Mouse (Mus musculus): Measurements from ENCODE around the gene Gm10134. TPM values are rescaled to one million over a fixed set of nuclear protein-coding genes. Genes with fewer than 3 reads are reported as not detected.

Gm10134 gene
- polyA plus RNA-seq (2012; ENCODE audit: insufficient read depth, insufficient read length, low replicate concordance, missing spikeins) = not detected in 2 replicates

- TF ChIP-seq CTCF (IDR thresholded peaks at IDR 0.05; ENCODE audit: insufficient read depth, low read depth, low read length) (no peak), POLR2A (IDR thresholded peaks at IDR 0.05; ENCODE audit: insufficient read depth, low read depth, low read length) (no peak)
- 86% methylated on average over 3 of the region's 3 CpGs for WGBS
- H3K27ac ChIP-seq (ENCODE audit: insufficient read depth, low read depth, low read length) = no peak within 1 kb of the TSS
- no peaks in the 10 kb centered on the region for H3K4me1 ChIP-seq (ENCODE audit: control insufficient read depth, insufficient read depth, low read length)
- H3K4me3 ChIP-seq (ENCODE audit: insufficient read depth, low read depth, low read length) = no peak within 1 kb of the TSS
Observed at GRCm38 (mm10) chr2:28505795-28506194, at the start of gene Gm10134. Gene Gm10134 (plus strand): TSS chr2:28506095.

DNA sequence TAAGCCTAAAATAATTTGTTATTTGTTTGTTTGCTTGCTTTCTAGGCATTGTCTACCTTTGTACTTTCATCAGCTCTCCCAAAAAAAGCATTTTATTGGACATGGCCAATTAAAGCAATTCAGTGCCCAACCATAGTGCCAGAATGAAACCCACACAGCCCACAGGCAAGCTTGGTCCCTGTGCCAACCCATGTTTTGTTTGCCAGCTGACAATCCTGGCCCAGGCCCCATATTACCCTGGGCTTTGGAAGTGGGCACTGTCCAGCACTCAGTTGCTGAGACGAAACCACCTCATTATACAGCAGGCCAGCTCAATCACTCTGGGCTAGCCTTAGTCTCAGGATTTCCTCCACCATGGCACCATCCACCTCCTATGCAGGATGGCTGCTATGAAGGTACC, 49.3 kb upstream of the Gm10134 start:
- H3K27ac ChIP-seq (ENCODE audit: insufficient read depth, low read depth, low read length) = no peak overlapping the region
- 50% methylated on average over 1 of the region's 1 CpGs for WGBS
- TF ChIP-seq POLR2A (IDR thresholded peaks at IDR 0.05; ENCODE audit: insufficient read depth, low read depth, low read length) = no peak
- TF ChIP-seq CTCF (IDR thresholded peaks at IDR 0.05; ENCODE audit: insufficient read depth, low read depth, low read length) = no peak
- no peak overlapping the region for H3K4me3 ChIP-seq (ENCODE audit: insufficient read depth, low read depth, low read length)
- no peaks in the 10 kb centered on the region for H3K4me1 ChIP-seq (ENCODE audit: control insufficient read depth, insufficient read depth, low read length)

DNA sequence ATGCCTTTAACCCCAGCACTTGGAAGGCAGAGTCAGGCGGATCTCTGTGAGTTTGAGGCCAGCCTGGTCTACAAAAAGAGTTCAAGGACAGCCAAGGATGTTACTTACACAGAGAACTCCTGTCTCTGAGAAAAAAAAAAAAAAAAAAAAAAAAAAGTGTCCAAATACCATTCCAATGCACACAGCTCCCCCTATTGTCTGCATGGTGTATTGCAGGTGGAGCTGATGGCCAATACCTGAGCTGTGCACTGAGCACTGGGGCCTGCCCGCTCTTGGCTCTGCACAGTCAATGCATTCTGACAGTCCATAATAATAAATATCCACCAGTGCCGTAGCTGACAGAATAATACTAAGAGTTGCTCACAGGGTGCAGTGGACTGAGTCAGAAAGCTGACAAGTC, 42.0 kb upstream of the Gm10134 start:
- Histone ChIP-seq H3K4me1 (ENCODE audit: control insufficient read depth, insufficient read depth, low read length) (peaks cover 14% of the 10 kb centered on the region), H3K4me3 (ENCODE audit: insufficient read depth, low read depth, low read length) (no peak overlapping the region), H3K27ac (ENCODE audit: insufficient read depth, low read depth, low read length) (no peak overlapping the region)
- 66% methylated on average over 3 of the region's 3 CpGs for whole genome bisulfite sequencing
- TF ChIP-seq POLR2A (IDR thresholded peaks at IDR 0.05; ENCODE audit: insufficient read depth, low read depth, low read length) (no peak), CTCF (IDR thresholded peaks at IDR 0.05; ENCODE audit: insufficient read depth, low read depth, low read length) (no peak)

GRCm38 (mm10) chr2:28464919-28465318, 41.0 kb upstream of the Gm10134 start:
- no peak overlapping the region for H3K4me3 ChIP-seq (ENCODE audit: insufficient read depth, low read depth, low read length)
- no peak overlapping the region for H3K27ac ChIP-seq (ENCODE audit: insufficient read depth, low read depth, low read length)
- 88% methylated on average over 9 of the region's 9 CpGs for WGBS
- peaks cover 21% of the 10 kb centered on the region for H3K4me1 ChIP-seq (ENCODE audit: control insufficient read depth, insufficient read depth, low read length)
- no peak for TF ChIP-seq CTCF (IDR thresholded peaks at IDR 0.05; ENCODE audit: insufficient read depth, low read depth, low read length)
- TF ChIP-seq POLR2A (IDR thresholded peaks at IDR 0.05; ENCODE audit: insufficient read depth, low read depth, low read length) = no peak

DNA sequence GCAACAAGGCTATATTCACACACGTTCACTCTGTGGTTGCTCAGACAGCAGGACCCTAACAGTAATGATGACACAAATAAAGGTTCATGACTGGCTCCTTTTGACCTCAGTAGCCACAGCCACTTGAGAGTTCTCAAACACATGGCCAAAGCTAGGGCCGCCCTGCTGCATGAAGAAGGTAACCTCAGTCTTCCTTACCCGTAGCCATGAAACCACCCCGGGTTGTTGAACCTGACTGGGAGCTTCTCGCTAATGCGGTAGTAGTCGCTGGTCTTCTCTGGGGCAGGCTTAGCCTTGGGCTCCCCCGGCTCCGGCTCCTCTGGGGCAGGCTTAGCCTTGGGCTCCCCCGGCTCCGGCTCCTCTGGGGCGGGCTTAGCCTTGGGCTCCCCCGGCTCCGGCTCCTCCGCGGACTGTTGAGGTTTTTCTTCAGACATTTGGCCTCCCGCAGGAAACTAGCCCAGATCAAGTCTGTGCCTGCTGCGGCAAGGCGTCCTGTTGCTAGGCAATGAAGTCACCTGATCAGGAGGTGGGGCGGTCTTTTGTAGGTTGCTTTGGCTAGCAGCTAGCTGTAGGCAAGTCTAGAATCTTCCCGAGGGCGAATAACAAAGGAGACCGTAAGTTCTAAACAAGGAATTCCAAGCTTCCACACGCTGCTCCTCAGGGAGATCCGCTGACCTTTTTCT, 39.9 kb upstream of the Gm10134 start, which contains the start of gene 1700007K13Rik:
1700007K13Rik (minus strand) TSS at position 497 of the 683 bp plus-strand sequence.
- TF ChIP-seq CTCF (IDR thresholded peaks at IDR 0.05; ENCODE audit: insufficient read depth, low read depth, low read length) (no peak), POLR2A (IDR thresholded peaks at IDR 0.05; ENCODE audit: insufficient read depth, low read depth, low read length) (no peak)
- H3K4me3 ChIP-seq (ENCODE audit: insufficient read depth, low read depth, low read length) = peak within 1 kb of the TSS; percentile 0; the same call in 1 of the 2 replicates
- WGBS = 6% methylated on average over 25 of the region's 25 CpGs
- no peak within 1 kb of the TSS for H3K27ac ChIP-seq (ENCODE audit: insufficient read depth, low read depth, low read length)
- peaks cover 21% of the 10 kb centered on the region for H3K4me1 ChIP-seq (ENCODE audit: control insufficient read depth, insufficient read depth, low read length)

DNA sequence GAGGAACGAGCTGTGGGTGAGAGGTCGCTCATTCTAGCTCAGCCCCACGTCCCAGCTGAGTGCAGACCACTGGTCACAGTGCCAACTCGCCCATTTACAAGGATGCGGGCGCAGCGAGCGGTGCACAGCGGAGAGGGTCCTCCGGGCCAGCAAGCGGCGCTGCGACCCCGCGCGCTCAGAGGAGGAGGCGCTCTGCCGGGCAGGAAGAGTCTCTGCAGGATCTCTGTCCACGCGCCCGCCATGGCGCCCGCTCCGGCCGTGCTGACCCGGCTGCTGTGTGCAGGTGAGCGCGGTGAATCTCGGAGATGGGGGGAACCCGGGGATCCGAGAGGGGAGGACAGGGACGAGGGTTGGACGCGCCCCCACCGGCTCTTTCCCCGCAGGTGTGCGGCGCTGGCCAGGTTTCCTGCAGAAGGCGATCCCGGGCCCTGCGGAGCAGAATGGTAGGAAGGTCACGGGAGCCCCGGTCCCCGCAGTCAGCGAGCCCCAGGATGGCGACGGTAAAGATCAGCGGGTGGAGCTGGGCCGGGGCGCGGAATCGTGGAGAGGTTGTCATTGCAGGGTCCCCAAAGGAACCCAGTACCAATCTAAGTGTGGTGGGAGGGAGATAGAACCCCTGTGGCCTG, 37.9 kb upstream of the Gm10134 start, which contains the start of gene Mrps2:
Mrps2 (plus strand) TSS at position 207 of the 626 bp plus-strand sequence.
- under 1% methylated on average over 52 of the region's 52 CpGs for WGBS
- peak within 1 kb of the TSS; percentile 93 for H3K4me3 ChIP-seq (ENCODE audit: insufficient read depth, low read depth, low read length)
- H3K4me1 ChIP-seq (ENCODE audit: control insufficient read depth, insufficient read depth, low read length) = peaks cover 21% of the 10 kb centered on the region
- TF ChIP-seq CTCF (IDR thresholded peaks at IDR 0.05; ENCODE audit: insufficient read depth, low read depth, low read length) = peak; percentile 92
- peak; percentile 77 for TF ChIP-seq POLR2A (IDR thresholded peaks at IDR 0.05; ENCODE audit: insufficient read depth, low read depth, low read length)
- H3K27ac ChIP-seq (ENCODE audit: insufficient read depth, low read depth, low read length) = 0 out of 2 replicates have a peak within 1 kb of the TSS, but pooled peaks have one; percentile 6

GRCm38 (mm10) chr2:28468486-28469225, 37.2 kb upstream of the Gm10134 start:
- TF ChIP-seq POLR2A (IDR thresholded peaks at IDR 0.05; ENCODE audit: insufficient read depth, low read depth, low read length) (no peak), CTCF (IDR thresholded peaks at IDR 0.05; ENCODE audit: insufficient read depth, low read depth, low read length) (no peak)
- WGBS = 51% methylated on average over 18 of the region's 18 CpGs
- Histone ChIP-seq H3K27ac (ENCODE audit: insufficient read depth, low read depth, low read length) (no peak overlapping the region), H3K4me3 (ENCODE audit: insufficient read depth, low read depth, low read length) (peak overlapping the region; percentile 93), H3K4me1 (ENCODE audit: control insufficient read depth, insufficient read depth, low read length) (peaks cover 21% of the 10 kb centered on the region)

DNA sequence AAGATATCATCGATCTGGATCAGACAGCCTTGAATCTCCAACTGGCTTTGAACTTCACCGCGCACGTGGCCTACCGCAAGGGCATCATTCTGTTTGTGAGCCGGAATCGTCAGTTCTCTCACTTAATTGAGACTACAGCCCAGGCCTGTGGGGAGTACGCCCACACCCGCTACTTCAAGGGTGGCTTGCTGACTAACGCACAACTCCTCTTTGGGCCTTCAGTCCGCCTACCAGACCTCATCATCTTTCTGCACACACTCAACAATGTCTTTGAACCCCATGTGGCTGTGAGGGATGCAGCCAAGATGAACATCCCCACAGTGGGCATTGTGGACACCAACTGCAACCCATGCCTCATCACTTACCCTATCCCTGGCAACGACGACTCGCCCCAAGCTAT, 36.4 kb upstream of the Gm10134 start:
- TF ChIP-seq CTCF (IDR thresholded peaks at IDR 0.05; ENCODE audit: insufficient read depth, low read depth, low read length) (no peak), POLR2A (IDR thresholded peaks at IDR 0.05; ENCODE audit: insufficient read depth, low read depth, low read length) (no peak)
- H3K4me3 ChIP-seq (ENCODE audit: insufficient read depth, low read depth, low read length) = no peak overlapping the region
- H3K27ac ChIP-seq (ENCODE audit: insufficient read depth, low read depth, low read length) = no peak overlapping the region
- 94% methylated on average over 14 of the region's 14 CpGs for WGBS
- H3K4me1 ChIP-seq (ENCODE audit: control insufficient read depth, insufficient read depth, low read length) = peaks cover 21% of the 10 kb centered on the region

Data from olfactory bulb, adult 2 months (tissue).